In the genomic region with DNA sequence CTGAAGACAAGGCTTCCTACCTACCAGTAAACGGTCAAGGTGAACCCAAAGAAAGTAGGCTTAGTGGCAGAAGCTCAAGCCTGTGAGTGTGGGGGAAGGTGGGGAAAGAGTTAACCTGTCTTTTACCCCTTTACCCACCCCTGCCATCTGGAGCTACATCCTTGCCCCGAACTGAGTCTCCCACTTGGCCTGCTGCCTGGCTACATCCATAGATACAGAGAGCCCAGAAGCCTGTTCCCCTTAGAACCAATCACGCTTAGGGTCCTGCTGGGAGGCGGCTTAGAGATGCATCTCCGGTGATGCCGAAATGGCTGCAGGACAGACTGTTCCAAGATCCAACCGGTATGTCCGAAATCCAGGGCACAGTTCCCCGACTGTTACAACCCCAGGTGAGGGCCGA, we compare ENCODE assay signal across 8 mouse cellular contexts. TPM values are rescaled to one million over a fixed set of nuclear protein-coding genes. Genes with fewer than 3 reads are reported as not detected.
DNase-seq lines count a peak whose midpoint lies in the region; ATAC-seq lines count a peak whose summit lies in the region.

No protein-coding gene starts in this region.

- no peaks in the 10 kb centered on the region for H3K36me3 ChIP-seq in kidney, embryonic 16.5 days (ENCODE audit: insufficient read depth, low read length)
- no peaks in the 10 kb centered on the region for H3K36me3 ChIP-seq in embryonic facial prominence, embryonic 13.5 days
- H3K36me3 ChIP-seq in intestine, embryonic 14.5 days (ENCODE audit: control insufficient read depth, insufficient read depth, low read length), result no peaks in the 10 kb centered on the region

- H3K9ac ChIP-seq in kidney, embryonic 16.5 days (replicated peaks; ENCODE audit: low read length), result peak overlapping the region; percentile 73
- 0 out of 2 replicates have a peak overlapping the region, but pooled peaks have one; percentile 4 for H3K9ac ChIP-seq in embryonic facial prominence, embryonic 13.5 days
- H3K9ac ChIP-seq in intestine, embryonic 14.5 days (ENCODE audit: low read length), result no peak overlapping the region

- H3K4me3 ChIP-seq in kidney, embryonic 16.5 days (ENCODE audit: low read length), result peak overlapping the region; percentile 71
- peak overlapping the region; percentile 60 for H3K4me3 ChIP-seq in embryonic facial prominence, embryonic 13.5 days
- peak overlapping the region; percentile 53; the same call in 1 of the 2 replicates for H3K4me3 ChIP-seq in intestine, embryonic 14.5 days (ENCODE audit: low read depth, low read length)

- peaks cover 17% of the 10 kb centered on the region for H3K4me1 ChIP-seq in kidney, embryonic 16.5 days (ENCODE audit: insufficient read depth, low read length)
- H3K4me1 ChIP-seq in embryonic facial prominence, embryonic 13.5 days, result peaks cover 33% of the 10 kb centered on the region
- H3K4me1 ChIP-seq in intestine, embryonic 14.5 days (replicated peaks; ENCODE audit: control insufficient read depth, insufficient read depth, low read length), result peaks cover 9% of the 10 kb centered on the region

- no peak for DNase-seq in kidney, adult 8-10 months
- DNase-seq in intestine, embryonic 14.5 days (ENCODE audit: low spot score), result no peak
- peak; percentile 45 for DNase-seq in neural tube, embryonic 10.5 days (ENCODE audit: extremely low spot score, low spot score)
- DNase-seq in gastrocnemius, adult 18-20 months (ENCODE audit: low spot score), result no peak
- DNase-seq in adrenal gland, adult 8-10 months, result no peak
- no peak for DNase-seq in gastrocnemius, postnatal 25 days

- WGBS in kidney, embryonic 16.5 days, result 5% methylated on average over 10 of the region's 10 CpGs
- WGBS in embryonic facial prominence, embryonic 13.5 days, result 4% methylated on average over 10 of the region's 10 CpGs
- WGBS in intestine, embryonic 14.5 days, result 9% methylated on average over 10 of the region's 10 CpGs

- H3K27ac ChIP-seq in kidney, embryonic 16.5 days (ENCODE audit: low read length), result no peak overlapping the region
- no peak overlapping the region for H3K27ac ChIP-seq in embryonic facial prominence, embryonic 13.5 days
- no peak overlapping the region for H3K27ac ChIP-seq in intestine, embryonic 14.5 days (ENCODE audit: low read depth)

- no peaks in the 10 kb centered on the region for H3K9me3 ChIP-seq in kidney, embryonic 16.5 days (ENCODE audit: low read length)
- no peaks in the 10 kb centered on the region for H3K9me3 ChIP-seq in embryonic facial prominence, embryonic 13.5 days
- no peaks in the 10 kb centered on the region for H3K9me3 ChIP-seq in intestine, embryonic 14.5 days (ENCODE audit: control insufficient read depth, low read length)

- H3K27me3 ChIP-seq in kidney, embryonic 16.5 days (ENCODE audit: insufficient read depth, low read length), result peaks cover 41% of the 10 kb centered on the region
- peaks cover 65% of the 10 kb centered on the region for H3K27me3 ChIP-seq in embryonic facial prominence, embryonic 13.5 days
- H3K27me3 ChIP-seq in intestine, embryonic 14.5 days (replicated peaks; ENCODE audit: control insufficient read depth, insufficient read depth, low read length), result peaks cover 51% of the 10 kb centered on the region

- H3K4me2 ChIP-seq in kidney, embryonic 16.5 days (replicated peaks; ENCODE audit: low read depth, low read length), result peak overlapping the region; percentile 96
- H3K4me2 ChIP-seq in embryonic facial prominence, embryonic 13.5 days, result peak overlapping the region; percentile 95
- peak overlapping the region; percentile 61 for H3K4me2 ChIP-seq in intestine, embryonic 14.5 days (ENCODE audit: low read length)

- ATAC-seq in kidney, embryonic 16.5 days (ENCODE audit: low FRiP score, low TSS enrichment), result no peak
- no peak for ATAC-seq in embryonic facial prominence, embryonic 13.5 days (ENCODE audit: insufficient number of reproducible peaks, insufficient read depth, low FRiP score, low TSS enrichment, low read depth)
- no peak for ATAC-seq in intestine, embryonic 14.5 days (replicated peaks; ENCODE audit: low FRiP score, low TSS enrichment, low read depth)

RNA-seq across cellular contexts. Expression of a gene that starts 1.5 kb away (rescaled TPM):
- polyA plus RNA-seq in kidney, embryonic 16.5 days (2015; fragmentation: Nextera tagmentation; extraction: Ambion mirVana), result 15.4 and 16.5 TPM in 2 replicates
- polyA plus RNA-seq in embryonic facial prominence, embryonic 13.5 days (2015; fragmentation: Nextera tagmentation; extraction: Ambion mirVana), result 3.7 and 4.0 TPM in 2 replicates
- polyA plus RNA-seq in intestine, embryonic 14.5 days (2014; fragmentation: Nextera tagmentation; extraction: Ambion mirVana), result 2.8 and 4.3 TPM in 2 replicates
- total RNA-seq in gastrocnemius, adult 18-20 months (2021), result under 1 TPM; 0.45 to 0.84 TPM
- total RNA-seq in adrenal gland, adult 8-10 months (2022), result 10 to 100 TPM in 3 of 4 experiments, 1 to 10 TPM in 1; 7.1 to 29.9 (median 13.8) TPM
- under 1 TPM; 0.13 to 0.43 TPM for total RNA-seq in gastrocnemius, postnatal 25 days (2021)

Comparison
In these comparisons a context has a peak if more than half of its experiments do, and no peak if none do; other contexts are left out.
1. RNA of a gene that starts 1.5 kb away (total RNA-seq): 7.1 to 29.9 TPM in adrenal gland, adult 8-10 months; 0.45 to 0.84 TPM in gastrocnemius, adult 18-20 months and 0.13 to 0.43 TPM in gastrocnemius, postnatal 25 days; every median in the first group is over 4 times any median in the second.
2. Peak in every context shown above with its lines, with median percentiles within 50 percentile points of each other: H3K4me2 ChIP-seq and H3K4me3 ChIP-seq.